Mouse (Mus musculus) kidney, embryonic 14.5 days (tissue): ENCODE results near the gene Fgd2. TPM values are rescaled to one million over a fixed set of nuclear protein-coding genes. Genes with fewer than 3 reads are reported as not detected.
"Not testable (repeated sequence)": the region's sequence is repeated elsewhere in the genome, so short reads cannot be mapped to it uniquely, and the experiment has no call there.

Experiments used
- ATAC-seq: fragments of 200-750 bp; cut with Nextera tagmentation; 2 replicates; pipeline ENCODE4 v1.8.0; 2017; ENCODE audit warnings: moderate number of reproducible peaks, mild to moderate bottlenecking, moderate TSS enrichment, moderate library complexity; ENCODE audit not compliant: low FRiP score, low TSS enrichment
- H3K27ac ChIP-seq: fragments of 300-500 bp; sonication (generic); 2 replicates; pipeline ENCODE4 v1.5.1; 2014; ENCODE audit warnings: low read depth, mild to moderate bottlenecking, low read length, moderate library complexity, mixed read lengths
- H3K27me3 ChIP-seq: fragments of 300-500 bp; sonication (generic); 2 replicates; pipeline ENCODE4 v1.6.1; 2014; ENCODE audit warnings: mild to moderate bottlenecking, low read length; ENCODE audit not compliant: control insufficient read depth, insufficient read depth
- H3K36me3 ChIP-seq: fragments of 300-500 bp; sonication (generic); 2 replicates; pipeline ENCODE4 v1.6.1; 2014; ENCODE audit warnings: low read length, mixed read lengths; ENCODE audit not compliant: control insufficient read depth, insufficient read depth
- H3K4me1 ChIP-seq: fragments of 300-500 bp; sonication (generic); 2 replicates; pipeline ENCODE4 v1.6.1; 2014; ENCODE audit warnings: low read length, mixed read lengths; ENCODE audit not compliant: control insufficient read depth, insufficient read depth
- H3K4me2 ChIP-seq: fragments of 300-500 bp; sonication (generic); replicated peaks from 2 replicates; pipeline ENCODE4 v1.6.1; 2014; ENCODE audit warnings: low read depth, mild to moderate bottlenecking, low read length
- H3K4me3 ChIP-seq: fragments of 300-500 bp; sonication (generic); 2 replicates; pipeline ENCODE4 v1.5.1; 2014; ENCODE audit warnings: mild to moderate bottlenecking, low read length
- H3K9ac ChIP-seq: fragments of 300-500 bp; sonication (generic); 2 replicates; pipeline ENCODE4 v1.6.1; 2014; ENCODE audit warnings: low read depth, mild to moderate bottlenecking, low read length, moderate library complexity
- H3K9me3 ChIP-seq: fragments of 300-500 bp; sonication (generic); 2 replicates; pipeline ENCODE4 v1.6.1; 2016; ENCODE audit warnings: low read length; ENCODE audit not compliant: control insufficient read depth
- WGBS: fragments of 180-500 bp; shearing (Covaris S2); extraction: QIAGEN DNeasy Blood & Tissue Kit; methylation state at CpG from one replicate; pipeline ENCODE4 v1.1.7; 2014; 5-methylcytosine and 5-hydroxymethylcytosine counted together
- polyA plus RNA-seq: library from polyadenylated mRNA; unstranded; fragments of >200 nt; fragmentation: Nextera tagmentation; extraction: Ambion mirVana; gene quantifications from 2 replicates; pipeline ENCODE4 v1.2.1, GENCODE M21; 2014

Fgd2 gene
- polyA plus RNA-seq, 1 experiment from 2014 or later = 9.5 TPM

- Histone ChIP-seq H3K36me3 (peaks cover 54% of the 10 kb centered on the region), H3K4me1 (peaks cover 32% of the 10 kb centered on the region), H3K9ac (peak overlapping the region; percentile 13; the same call in 1 of the 2 replicates), H3K27me3 (no peaks in the 10 kb centered on the region), H3K9me3 (no peaks in the 10 kb centered on the region), H3K4me3 (no peak overlapping the region), H3K27ac (peak overlapping the region; percentile 59), H3K4me2 (peak overlapping the region; percentile 23)
- 36% methylated on average over 13 of the region's 13 CpGs for WGBS
- peak; percentile 84 for ATAC-seq
Measured at GRCm38 (mm10) chr17:29342010-29342910, 18.5 kb upstream of the Fgd2 start.

GRCm38 (mm10) chr17:29343241-29343640 lies 17.5 kb upstream of the Fgd2 start:
- 91% methylated on average over 5 of the region's 5 CpGs for WGBS
- Histone ChIP-seq H3K4me2 (no peak overlapping the region), H3K27me3 (no peaks in the 10 kb centered on the region), H3K36me3 (peaks cover 45% of the 10 kb centered on the region), H3K4me1 (peaks cover 34% of the 10 kb centered on the region), H3K4me3 (no peak overlapping the region), H3K27ac (no peak overlapping the region), H3K9ac (no peak overlapping the region), H3K9me3 (no peaks in the 10 kb centered on the region)
- no peak for ATAC-seq

GRCm38 (mm10) chr17:29345272-29345671 lies 15.4 kb upstream of the Fgd2 start:
- H3K4me1 ChIP-seq = peaks cover 37% of the 10 kb centered on the region
- H3K27me3 ChIP-seq = no peaks in the 10 kb centered on the region
- H3K36me3 ChIP-seq = peaks cover 24% of the 10 kb centered on the region; the same call in 1 of the 2 replicates
- WGBS = 93% methylated on average over 12 of the region's 12 CpGs
- no peak overlapping the region for H3K4me3 ChIP-seq
- no peak overlapping the region for H3K4me2 ChIP-seq
- ATAC-seq = no peak
- no peak overlapping the region for H3K9ac ChIP-seq
- H3K27ac ChIP-seq = no peak overlapping the region
- no peaks in the 10 kb centered on the region for H3K9me3 ChIP-seq

- Histone ChIP-seq H3K9me3 (no peaks in the 10 kb centered on the region), H3K4me1 (peaks cover 28% of the 10 kb centered on the region), H3K27ac (peak overlapping the region; percentile 93), H3K4me3 (peak overlapping the region; percentile 62), H3K9ac (peak overlapping the region; percentile 74), H3K4me2 (peak overlapping the region; percentile 79), H3K27me3 (no peaks in the 10 kb centered on the region), H3K36me3 (peaks cover 20% of the 10 kb centered on the region; the same call in 1 of the 2 replicates)
- WGBS = 5% methylated on average over 11 of the region's 11 CpGs
- no peak for ATAC-seq
Measured at GRCm38 (mm10) chr17:29346496-29347125, 14.1 kb upstream of the Fgd2 start.

- under 1% methylated on average over 45 of the region's 45 CpGs for WGBS
- peaks cover 20% of the 10 kb centered on the region; the same call in 1 of the 2 replicates for H3K36me3 ChIP-seq
- peak overlapping the region; percentile 74 for H3K9ac ChIP-seq
- no peaks in the 10 kb centered on the region for H3K9me3 ChIP-seq
- peak overlapping the region; percentile 79 for H3K4me2 ChIP-seq
- no peaks in the 10 kb centered on the region for H3K27me3 ChIP-seq
- peak overlapping the region; percentile 93 for H3K27ac ChIP-seq
- peak; percentile 11 for ATAC-seq
- H3K4me1 ChIP-seq = peaks cover 23% of the 10 kb centered on the region
- peak overlapping the region; percentile 62 for H3K4me3 ChIP-seq
Measured at GRCm38 (mm10) chr17:29347126-29347644, 13.5 kb upstream of the Fgd2 start.

GRCm38 (mm10) chr17:29347645-29348256 lies 13.0 kb upstream of the Fgd2 start, which contains the start of gene Mtch1:
TSS of gene Mtch1 (minus strand) at chr17:29347934.
- peak; percentile 97 for ATAC-seq
- Histone ChIP-seq H3K36me3 (peaks cover 17% of the 10 kb centered on the region; the same call in 1 of the 2 replicates), H3K9me3 (no peaks in the 10 kb centered on the region), H3K27ac (peak within 1 kb of the TSS; percentile 93), H3K4me3 (peak within 1 kb of the TSS; percentile 62), H3K27me3 (no peaks in the 10 kb centered on the region), H3K9ac (peak within 1 kb of the TSS; percentile 74), H3K4me1 (peaks cover 17% of the 10 kb centered on the region; the same call in 1 of the 2 replicates), H3K4me2 (peak within 1 kb of the TSS; percentile 79)
- under 1% methylated on average over 43 of the region's 53 CpGs for WGBS

GRCm38 (mm10) chr17:29348996-29349395 lies 11.7 kb upstream of the Fgd2 start:
- no peak for ATAC-seq
- H3K36me3 ChIP-seq = 0 out of 2 replicates have a peak, but pooled peaks cover 6% of the 10 kb centered on the region
- no peak overlapping the region for H3K4me2 ChIP-seq
- no peak overlapping the region for H3K4me3 ChIP-seq
- H3K9ac ChIP-seq = no peak overlapping the region
- H3K9me3 ChIP-seq = no peaks in the 10 kb centered on the region
- H3K4me1 ChIP-seq = peaks cover 17% of the 10 kb centered on the region; the same call in 1 of the 2 replicates
- H3K27me3 ChIP-seq = no peaks in the 10 kb centered on the region
- no peak overlapping the region for H3K27ac ChIP-seq
- 74% methylated on average over 2 of the region's 2 CpGs for WGBS

- not testable (repeated sequence) for H3K9me3 ChIP-seq, H3K27me3 ChIP-seq, H3K4me3 ChIP-seq, H3K4me2 ChIP-seq, H3K27ac ChIP-seq, ATAC-seq, H3K36me3 ChIP-seq, H3K9ac ChIP-seq
- WGBS = 83% methylated on average over 5 of the region's 5 CpGs
- H3K4me1 ChIP-seq = peaks cover 21% of the 10 kb centered on the region
Measured at GRCm38 (mm10) chr17:29351056-29351455, 9.7 kb upstream of the Fgd2 start.
